ENCODE assay signal across 8 mouse cellular contexts in genomic region chr7:64052400-64052799, GRCm38 (mm10).
DNase-seq lines count a peak whose midpoint lies in the region.

No protein-coding gene starts in this region.

- intact Hi-C loops in heart, postnatal 25 days (cut with DNase I) = no loop called here
- intact Hi-C loops in gastrocnemius, postnatal 36 days (cut with DNase I) = no loop called here

- peak; percentile 22 to 32 for DNase-seq in heart, adult 9 months (ENCODE audit: low spot score in 2 of 2)
- DNase-seq in heart, postnatal 25 days (ENCODE audit: low spot score) = no peak
- peak; percentile 57 for DNase-seq in urinary bladder, adult 2 months (ENCODE audit: low spot score)
- DNase-seq in urinary bladder, postnatal 10 days (ENCODE audit: low spot score) = no peak
- DNase-seq in gastrocnemius, postnatal 36 days = peak; percentile 35 to 66
- peak; percentile 73 for DNase-seq in urinary bladder, postnatal 14 days (ENCODE audit: low spot score)
- DNase-seq in retina, embryonic 14.5 days (ENCODE audit: low spot score) = no peak
- no peak for DNase-seq in embryo, embryonic 9.5 days (ENCODE audit: extremely low spot score)

Comparison
In these comparisons a context has a peak if more than half of its experiments do, and no peak if none do; other contexts are left out.
1. DNase-seq: peak in heart, adult 9 months (2 of 2), urinary bladder, adult 2 months (single experiment), gastrocnemius, postnatal 36 days (2 of 2) and urinary bladder, postnatal 14 days (single experiment); none in heart, postnatal 25 days (single experiment), urinary bladder, postnatal 10 days (single experiment), retina, embryonic 14.5 days (single experiment) and embryo, embryonic 9.5 days (single experiment).